Mouse (Mus musculus) embryonic facial prominence, embryonic 10.5 days (tissue): ENCODE results near the gene Fbp1. TPM values are rescaled to one million over a fixed set of nuclear protein-coding genes. Genes with fewer than 3 reads are reported as not detected.
A peak's percentile ranks its signal among the peaks of the same experiment; 100 is the strongest.

Source experiments
- DNase-seq: peaks from one replicate; pipeline ENCODE4 v3.0.0-alpha.2; 2017; ENCODE audit warnings: low spot score
- H3K27ac ChIP-seq: fragments of 300-500 bp; sonication (generic); replicated peaks from 2 replicates; pipeline ENCODE4 v1.5.1; 2016; ENCODE audit warnings: mild to moderate bottlenecking
- H3K27me3 ChIP-seq: fragments of 300-500 bp; sonication (generic); replicated peaks from 2 replicates; pipeline ENCODE4 v1.6.1; 2016; ENCODE audit warnings: low read depth, mild to moderate bottlenecking; ENCODE audit not compliant: poor library complexity, severe bottlenecking
- H3K36me3 ChIP-seq: fragments of 300-500 bp; sonication (generic); replicated peaks from 2 replicates; pipeline ENCODE4 v1.6.1; 2016; ENCODE audit warnings: mild to moderate bottlenecking, moderate library complexity
- H3K4me1 ChIP-seq: fragments of 300-500 bp; sonication (generic); 2 replicates; pipeline ENCODE4 v1.6.1; 2016
- H3K4me3 ChIP-seq: fragments of 300-500 bp; sonication (generic); 2 replicates; pipeline ENCODE4 v1.5.1; 2016; ENCODE audit warnings: mild to moderate bottlenecking, moderate library complexity
- H3K9me3 ChIP-seq: fragments of 300-500 bp; sonication (generic); 2 replicates; pipeline ENCODE4 v1.6.1; 2016; ENCODE audit warnings: mild to moderate bottlenecking
- WGBS: fragments of 180-500 bp; shearing (Covaris S2); methylation state at CpG from one replicate; pipeline ENCODE4 v1.1.7; 2016; 5-methylcytosine and 5-hydroxymethylcytosine counted together
- polyA plus RNA-seq: library from polyadenylated mRNA; unstranded; fragments of >200 nt; fragmentation: Nextera tagmentation; extraction: Ambion mirVana; gene quantifications from 2 replicates; pipeline ENCODE4 v1.2.1, GENCODE M21; 2016

Gene Fbp1
- polyA plus RNA-seq, 1 experiment from 2014 or later, result not detected

GRCm38 (mm10) chr13:62910206-62910605 is 22.1 kb upstream of the Fbp1 start:
- Histone ChIP-seq H3K27me3 (no peaks in the 10 kb centered on the region), H3K4me1 (peaks cover 18% of the 10 kb centered on the region), H3K27ac (no peak overlapping the region), H3K9me3 (no peaks in the 10 kb centered on the region), H3K36me3 (no peaks in the 10 kb centered on the region), H3K4me3 (no peak overlapping the region)
- WGBS, result 89% methylated on average over 4 of the region's 4 CpGs
- DNase-seq, result no peak

- Histone ChIP-seq H3K27me3 (no peaks in the 10 kb centered on the region), H3K27ac (no peak overlapping the region), H3K36me3 (no peaks in the 10 kb centered on the region), H3K9me3 (no peaks in the 10 kb centered on the region), H3K4me1 (peaks cover 18% of the 10 kb centered on the region), H3K4me3 (no peak overlapping the region)
- WGBS, result 84% methylated on average over 5 of the region's 5 CpGs
- DNase-seq, result no peak
Measured at GRCm38 (mm10) chr13:62909776-62910175, 21.7 kb upstream of the Fbp1 start.

DNA sequence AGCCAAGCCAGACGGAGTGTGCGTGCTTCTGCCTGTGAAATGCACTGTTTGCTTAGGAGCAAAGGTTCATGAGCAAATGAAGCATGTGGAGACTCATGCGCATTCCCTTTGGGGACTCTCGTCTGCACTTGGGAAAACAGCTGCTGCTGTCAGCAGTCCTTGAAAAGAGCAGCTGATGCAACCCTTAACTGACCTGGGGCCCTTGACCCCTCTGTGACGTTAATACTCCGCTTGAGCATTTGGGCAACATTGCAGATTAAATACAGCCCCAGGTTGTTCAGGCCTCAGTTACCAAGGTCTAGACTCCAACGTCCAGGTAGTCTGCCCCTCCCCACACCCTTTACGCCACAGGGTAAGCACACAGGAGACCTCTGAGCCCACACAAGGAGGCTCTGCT is 20.1 kb upstream of the Fbp1 start:
- no peaks in the 10 kb centered on the region for H3K9me3 ChIP-seq
- H3K4me1 ChIP-seq, result peaks cover 18% of the 10 kb centered on the region
- DNase-seq, result peak; percentile 45
- H3K27me3 ChIP-seq, result no peaks in the 10 kb centered on the region
- H3K27ac ChIP-seq, result peak overlapping the region; percentile 65
- H3K36me3 ChIP-seq, result no peaks in the 10 kb centered on the region
- H3K4me3 ChIP-seq, result no peak overlapping the region
- WGBS, result 34% methylated on average over 8 of the region's 8 CpGs

DNA sequence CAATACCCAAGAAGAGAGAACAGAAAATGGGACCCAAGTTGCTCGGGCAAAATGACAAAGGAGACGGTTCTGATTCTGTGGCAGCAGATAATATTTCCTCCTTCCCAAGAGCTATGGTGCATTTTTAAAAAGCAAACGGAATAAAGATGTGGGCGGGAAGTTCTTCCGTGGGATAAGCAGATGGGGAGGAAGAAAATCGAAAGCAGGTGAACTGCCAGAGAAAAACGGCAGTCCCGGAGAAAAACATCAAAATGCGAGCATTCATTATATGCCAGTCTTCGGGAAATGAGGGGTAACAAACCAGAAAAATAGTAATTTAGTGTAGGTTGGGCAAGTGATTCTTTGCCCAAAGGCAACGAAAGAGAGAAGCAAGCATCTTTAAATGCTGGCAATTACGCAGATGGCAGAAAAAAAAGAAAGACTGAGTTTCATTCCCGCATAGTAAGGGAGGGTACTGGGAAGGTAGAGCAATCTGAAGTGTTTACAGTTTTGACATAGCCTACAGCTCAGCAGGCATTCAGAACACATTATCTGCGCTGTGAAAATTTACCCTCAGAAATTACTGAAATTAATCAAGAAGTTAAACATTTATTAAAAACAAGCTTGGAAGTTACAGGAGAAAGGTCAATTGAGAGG is 19.6 kb upstream of the Fbp1 start:
- Histone ChIP-seq H3K4me1 (peaks cover 18% of the 10 kb centered on the region), H3K27me3 (no peaks in the 10 kb centered on the region), H3K4me3 (no peak overlapping the region), H3K27ac (no peak overlapping the region), H3K9me3 (no peaks in the 10 kb centered on the region), H3K36me3 (no peaks in the 10 kb centered on the region)
- DNase-seq, result no peak
- 69% methylated on average over 14 of the region's 14 CpGs for WGBS

- H3K27ac ChIP-seq, result no peak overlapping the region
- H3K4me1 ChIP-seq, result no peaks in the 10 kb centered on the region
- no peak for DNase-seq
- H3K4me3 ChIP-seq, result no peak overlapping the region
- no peaks in the 10 kb centered on the region for H3K27me3 ChIP-seq
- no peaks in the 10 kb centered on the region for H3K9me3 ChIP-seq
- H3K36me3 ChIP-seq, result no peaks in the 10 kb centered on the region
Measured at GRCm38 (mm10) chr13:62901139-62901538, 13.1 kb upstream of the Fbp1 start.

- H3K27ac ChIP-seq, result no peak overlapping the region
- H3K27me3 ChIP-seq, result no peaks in the 10 kb centered on the region
- 86% methylated on average over 4 of the region's 4 CpGs for WGBS
- H3K4me1 ChIP-seq, result no peaks in the 10 kb centered on the region; the same call in 1 of the 2 replicates
- H3K36me3 ChIP-seq, result no peaks in the 10 kb centered on the region
- H3K9me3 ChIP-seq, result no peaks in the 10 kb centered on the region
- no peak for DNase-seq
- H3K4me3 ChIP-seq, result no peak overlapping the region
Measured at GRCm38 (mm10) chr13:62897927-62898646, 10.0 kb upstream of the Fbp1 start.

DNA sequence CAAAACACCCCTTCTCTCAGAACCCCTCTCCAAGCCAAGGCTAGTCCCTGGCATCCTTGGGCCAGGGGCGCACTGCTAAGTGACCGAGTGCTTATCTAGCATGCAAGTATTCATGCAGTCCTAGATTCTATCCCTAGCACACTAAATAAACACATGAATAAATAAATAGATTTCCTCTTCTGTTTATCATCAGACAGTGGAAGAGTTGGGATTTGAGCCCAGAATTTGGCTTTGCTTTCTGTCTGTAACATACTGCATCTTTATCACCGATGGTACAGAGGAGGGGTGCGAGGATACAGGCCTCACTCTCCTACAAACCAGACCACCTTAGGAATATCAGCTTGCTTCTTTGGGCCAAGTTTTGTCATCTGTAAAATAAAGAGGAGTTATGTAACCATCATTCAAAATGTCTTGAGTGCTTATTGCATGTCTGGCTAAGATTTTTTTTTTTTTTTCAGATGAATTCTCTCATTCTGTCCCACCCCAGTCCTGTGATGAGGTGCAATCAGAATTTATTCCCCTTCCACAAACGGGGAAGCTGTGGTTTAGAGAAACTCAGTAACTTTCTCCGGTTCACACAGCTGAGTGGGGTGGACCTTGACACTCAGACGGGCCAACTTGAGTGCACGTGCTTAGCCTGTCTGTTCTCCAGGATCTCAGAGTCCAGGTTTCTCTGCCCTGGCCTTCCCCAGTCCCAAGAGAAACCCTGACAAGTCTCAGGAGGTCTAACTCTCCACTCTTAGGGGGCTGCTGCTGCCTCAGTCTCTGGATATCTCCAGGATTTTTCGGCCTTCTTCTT is 5.2 kb upstream of the Fbp1 start:
- Histone ChIP-seq H3K36me3 (no peaks in the 10 kb centered on the region), H3K9me3 (no peaks in the 10 kb centered on the region), H3K27me3 (peaks cover 27% of the 10 kb centered on the region), H3K27ac (no peak overlapping the region), H3K4me1 (peaks cover under 1% of the 10 kb centered on the region; the same call in 1 of the 2 replicates), H3K4me3 (no peak overlapping the region)
- DNase-seq, result no peak
- WGBS, result 85% methylated on average over 9 of the region's 9 CpGs

- no peaks in the 10 kb centered on the region for H3K9me3 ChIP-seq
- WGBS, result 73% methylated on average over 2 of the region's 2 CpGs
- no peaks in the 10 kb centered on the region for H3K36me3 ChIP-seq
- peaks cover 10% of the 10 kb centered on the region for H3K4me1 ChIP-seq
- no peak overlapping the region for H3K4me3 ChIP-seq
- H3K27ac ChIP-seq, result no peak overlapping the region
- peaks cover 61% of the 10 kb centered on the region for H3K27me3 ChIP-seq
- no peak for DNase-seq
Measured at GRCm38 (mm10) chr13:62889311-62889710, 1.2 kb upstream of the Fbp1 start.

- no peaks in the 10 kb centered on the region for H3K9me3 ChIP-seq
- peaks cover 15% of the 10 kb centered on the region for H3K4me1 ChIP-seq
- peaks cover 49% of the 10 kb centered on the region for H3K27me3 ChIP-seq
- 84% methylated on average over 3 of the region's 3 CpGs for WGBS
- H3K4me3 ChIP-seq, result no peak overlapping the region
- no peak overlapping the region for H3K27ac ChIP-seq
- no peak for DNase-seq
- no peaks in the 10 kb centered on the region for H3K36me3 ChIP-seq
Measured at GRCm38 (mm10) chr13:62884536-62884935, 3.5 kb downstream of the Fbp1 start.

DNA sequence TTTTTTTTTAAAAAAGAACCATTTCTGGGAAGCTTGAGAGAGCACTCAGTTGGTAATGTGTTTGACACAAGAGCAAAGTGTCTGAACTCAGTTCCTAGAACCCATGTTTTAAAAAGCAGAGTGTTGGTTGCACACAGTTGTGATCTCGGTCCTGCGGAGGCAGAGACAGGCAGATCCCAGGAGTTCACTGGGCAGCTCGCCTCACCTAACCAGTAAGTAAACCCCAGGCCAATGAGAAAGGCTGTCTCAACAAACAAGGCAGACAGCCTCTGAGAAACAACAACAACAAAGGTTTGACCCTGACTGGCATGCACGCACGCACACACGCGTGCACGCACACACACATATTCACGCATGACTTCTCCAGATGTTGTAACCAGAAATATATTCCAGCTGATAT is 4.2 kb downstream of the Fbp1 start:
- peaks cover 43% of the 10 kb centered on the region for H3K27me3 ChIP-seq
- no peak for DNase-seq
- H3K9me3 ChIP-seq, result no peaks in the 10 kb centered on the region
- no peak overlapping the region for H3K27ac ChIP-seq
- 90% methylated on average over 9 of the region's 9 CpGs for WGBS
- H3K4me1 ChIP-seq, result peaks cover 17% of the 10 kb centered on the region
- no peak overlapping the region for H3K4me3 ChIP-seq
- H3K36me3 ChIP-seq, result no peaks in the 10 kb centered on the region

- DNase-seq, result no peak
- 87% methylated on average over 2 of the region's 2 CpGs for WGBS
Measured at GRCm38 (mm10) chr13:62883436-62883835, 4.6 kb downstream of the Fbp1 start.

DNA sequence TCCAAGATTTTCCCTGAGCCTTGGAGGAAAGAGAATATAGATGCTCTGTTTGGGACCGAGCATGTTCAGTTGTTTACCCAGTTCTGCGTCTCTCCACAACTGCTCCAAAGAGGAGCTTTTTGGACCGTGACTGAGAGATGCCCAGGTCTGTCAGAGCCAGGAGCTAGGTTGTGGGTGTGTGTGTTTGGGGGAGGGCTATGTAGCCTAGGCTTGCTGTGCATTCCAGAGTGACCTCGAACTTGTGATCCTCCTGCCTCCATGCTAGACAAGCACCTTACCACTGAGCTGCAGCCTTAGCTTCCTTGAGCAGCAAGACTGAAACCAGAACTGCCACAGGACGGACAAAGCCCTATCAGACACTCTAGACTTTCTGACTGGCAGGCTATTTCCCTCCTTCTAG is 5.2 kb downstream of the Fbp1 start:
- no peaks in the 10 kb centered on the region for H3K9me3 ChIP-seq
- peaks cover 13% of the 10 kb centered on the region for H3K4me1 ChIP-seq
- WGBS, result 81% methylated on average over 5 of the region's 5 CpGs
- peaks cover 33% of the 10 kb centered on the region for H3K27me3 ChIP-seq
- H3K4me3 ChIP-seq, result no peak overlapping the region
- H3K36me3 ChIP-seq, result no peaks in the 10 kb centered on the region
- no peak for DNase-seq
- no peak overlapping the region for H3K27ac ChIP-seq

More at GRCm38 (mm10) chr13:62883436-62883835, 4.6 kb downstream of the Fbp1 start:
- no peak overlapping the region for H3K27ac ChIP-seq
- no peaks in the 10 kb centered on the region for H3K9me3 ChIP-seq
- no peaks in the 10 kb centered on the region for H3K36me3 ChIP-seq
- H3K4me3 ChIP-seq, result no peak overlapping the region
- H3K4me1 ChIP-seq, result peaks cover 17% of the 10 kb centered on the region
- H3K27me3 ChIP-seq, result peaks cover 38% of the 10 kb centered on the region
